Mouse (Mus musculus) left cerebral cortex, postnatal 14 days (tissue): ENCODE results near the gene Ifna6. TPM values are rescaled to one million over a fixed set of nuclear protein-coding genes. Genes with fewer than 3 reads are reported as not detected.

Experiments used
- DNase-seq, 2 experiments: peaks; one replicate each; pipeline ENCODE4 v3.0.0; 2021 to 2022; ENCODE audit warnings: low spot score in 2 of 2, mixed read lengths in 1 of 2
- intact Hi-C: fragments of 180-260 bp; cut with DNase I; formaldehyde crosslinking; loops from one replicate; pipeline ENCODE4 v1.15.1; 2025
- total RNA-seq, 2 experiments: library from RNA; stranded (reverse); gene quantifications; 2 replicates each; pipeline ENCODE4 v1.2.3; 2021

Ifna6 gene
- total RNA-seq, 2 experiments from 2014 or later: not detected

GRCm38 (mm10) chr4:88840058-88840457, 12.8 kb downstream of the Ifna6 start:
- intact Hi-C loops: no loop called here
- DNase-seq: no peak

GRCm38 (mm10) chr4:88841438-88841911, 14.3 kb downstream of the Ifna6 start, which contains the start of gene Ifna4:
Gene Ifna4 (plus strand): TSS chr4:88841861.
- no peak for DNase-seq
- intact Hi-C loops: no loop called here

GRCm38 (mm10) chr4:88845334-88845733, 18.1 kb downstream of the Ifna6 start:
- DNase-seq: no peak
- intact Hi-C loops: no loop called here

- DNase-seq: no peak
- intact Hi-C loops: no loop called here
Measured at GRCm38 (mm10) chr4:88849698-88850097, 22.5 kb downstream of the Ifna6 start, which contains the start of gene Ifna1. Gene Ifna1 (plus strand): TSS chr4:88850087.

- intact Hi-C loops: no loop called here
- no peak for DNase-seq
Measured at GRCm38 (mm10) chr4:88851026-88851763, 24.0 kb downstream of the Ifna6 start.

- intact Hi-C loops: no loop called here
- no peak for DNase-seq
Measured at GRCm38 (mm10) chr4:88859214-88859613, 32.0 kb downstream of the Ifna6 start.

GRCm38 (mm10) chr4:88863309-88863708, 36.1 kb downstream of the Ifna6 start:
- no peak for DNase-seq
- intact Hi-C loops: no loop called here

- intact Hi-C loops: no loop called here
- no peak for DNase-seq
Measured at GRCm38 (mm10) chr4:88864599-88864998, 37.4 kb downstream of the Ifna6 start.

- intact Hi-C loops: no loop called here
- DNase-seq: no peak
Measured at GRCm38 (mm10) chr4:88865011-88865569, 37.9 kb downstream of the Ifna6 start.

- DNase-seq: peak; percentile 74 to 78
- intact Hi-C loops: no loop called here
Measured at GRCm38 (mm10) chr4:88867366-88867925, 40.2 kb downstream of the Ifna6 start.

GRCm38 (mm10) chr4:88867926-88868911, 41.0 kb downstream of the Ifna6 start:
- intact Hi-C loops: no loop called here
- peak in 1 of 2 experiments; percentile 5 for DNase-seq

GRCm38 (mm10) chr4:88872691-88873090, 45.5 kb downstream of the Ifna6 start:
- peak; percentile 45 to 60 for DNase-seq
- intact Hi-C loops: loop anchor here (1.0 to 5.0 kb wide), 2 partner anchors 65 to 257 kb away; no protein-coding TSS in a partner anchor

- no peak for DNase-seq
- intact Hi-C loops: no loop called here
Measured at GRCm38 (mm10) chr4:88875435-88876095, 48.3 kb downstream of the Ifna6 start.

- intact Hi-C loops: no loop called here
- no peak for DNase-seq
Measured at GRCm38 (mm10) chr4:88876520-88876919, 49.3 kb downstream of the Ifna6 start.

Other genes with a start within 250 kb of the Ifna6 start
- not detected for gene Ifna9, start 235.0 kb upstream of the Ifna6 start, total RNA-seq
- gene Ifna12, start 224.0 kb upstream of the Ifna6 start, total RNA-seq: not detected
- gene C87499, start 193.0 kb upstream of the Ifna6 start, total RNA-seq: not detected
- not detected for gene Ifna13, start 183.0 kb upstream of the Ifna6 start, total RNA-seq
- gene Ifna16, start 150.5 kb upstream of the Ifna6 start, total RNA-seq: not detected
- gene Ifna2, start 143.5 kb upstream of the Ifna6 start, total RNA-seq: not detected
- gene Ifnab, start 136.1 kb upstream of the Ifna6 start, total RNA-seq: not detected
- 1 to 10 TPM; 1.0 to 1.5 TPM for gene Gm26566, start 105.6 kb upstream of the Ifna6 start, total RNA-seq
- 100 to 1,000 TPM; 103 to 104 TPM for gene Klhl9, start 105.0 kb upstream of the Ifna6 start, total RNA-seq
- not detected for gene Gm13271, start 72.5 kb upstream of the Ifna6 start, total RNA-seq
- not detected for gene Gm13283, start 67.3 kb upstream of the Ifna6 start, total RNA-seq
- not detected for gene Gm13290, start 53.6 kb upstream of the Ifna6 start, total RNA-seq
- gene Gm13289, start 50.5 kb upstream of the Ifna6 start, total RNA-seq: not detected
- not detected for gene Gm13272, start 47.6 kb upstream of the Ifna6 start, total RNA-seq
- gene Ifnz, start 45.3 kb upstream of the Ifna6 start, total RNA-seq: not detected
- gene Gm13276, start 41.7 kb upstream of the Ifna6 start, total RNA-seq: not detected
- not detected for gene Gm13277, start 38.8 kb upstream of the Ifna6 start, total RNA-seq
- gene Gm13278, start 35.9 kb upstream of the Ifna6 start, total RNA-seq: not detected
- not detected for gene Gm13275, start 32.9 kb upstream of the Ifna6 start, total RNA-seq
- gene Gm13279, start 30.0 kb upstream of the Ifna6 start, total RNA-seq: not detected
- not detected for gene Gm13285, start 27.8 kb upstream of the Ifna6 start, total RNA-seq
- not detected for gene Gm13287, start 24.2 kb upstream of the Ifna6 start, total RNA-seq
- not detected for gene Gm13288, start 21.9 kb upstream of the Ifna6 start, total RNA-seq
- gene Ifna7, start 11.2 kb upstream of the Ifna6 start, total RNA-seq: not detected
- gene Ifna11, start 7.5 kb upstream of the Ifna6 start, total RNA-seq: not detected
- gene Ifna5, start 8.1 kb downstream of the Ifna6 start, total RNA-seq: not detected
- gene Ifna4, start 14.4 kb downstream of the Ifna6 start, total RNA-seq: not detected
- not detected for gene Ifna1, start 22.7 kb downstream of the Ifna6 start, total RNA-seq
- not detected for gene Ifne, start 52.8 kb downstream of the Ifna6 start, total RNA-seq